Comparison of ENCODE assay signal across 8 mouse cellular contexts in genomic region chr12:55389132-55390081, GRCm38 (mm10). TPM values are rescaled to one million over a fixed set of nuclear protein-coding genes. Genes with fewer than 3 reads are reported as not detected.
DNase-seq lines count a peak whose midpoint lies in the region; ATAC-seq and TF ChIP-seq lines count a peak whose summit lies in the region.

No protein-coding gene starts in this region.

- in situ Hi-C loops in CH12.LX (cut with MboI; ENCODE audit: low pct_ligation_motif_present, low pct_unique_long_range_greater_than_20kb, low sequenced_read_pairs) = loop anchor here (10.0 kb wide), 1 partner anchor 105 kb away; the partner anchor contains the start of gene Nfkbia

- no peaks in the 10 kb centered on the region for H3K27me3 ChIP-seq in heart, adult 2 months (ENCODE audit: control insufficient read depth, insufficient read depth, low read length)
- H3K27me3 ChIP-seq in CH12.LX (replicated peaks) = no peaks in the 10 kb centered on the region
- H3K27me3 ChIP-seq in hindbrain, embryonic 12.5 days = no peaks in the 10 kb centered on the region
- H3K27me3 ChIP-seq in hindbrain, postnatal 0 days (ENCODE audit: insufficient read depth, low read length) = no peaks in the 10 kb centered on the region
- H3K27me3 ChIP-seq in midbrain, postnatal 0 days (ENCODE audit: insufficient read depth, low read length) = no peaks in the 10 kb centered on the region

- dilution Hi-C loops in CH12.LX (cut with MboI; ENCODE audit: extremely low pct_ligation_motif_present, extremely low pct_unique_long_range_greater_than_20kb, low sequenced_read_pairs) = no loop called here

- H3K9ac ChIP-seq in heart, adult 2 months (ENCODE audit: low read depth, low read length) = no peak overlapping the region
- peak overlapping the region; percentile 53; the same call in 1 of the 2 replicates for H3K9ac ChIP-seq in CH12.LX (ENCODE audit: insufficient read depth, low read depth)
- H3K9ac ChIP-seq in hindbrain, embryonic 12.5 days = no peak overlapping the region
- H3K9ac ChIP-seq in hindbrain, postnatal 0 days (replicated peaks; ENCODE audit: low read length) = no peak overlapping the region
- H3K9ac ChIP-seq in midbrain, postnatal 0 days (replicated peaks; ENCODE audit: low read length, poor library complexity, severe bottlenecking) = no peak overlapping the region

- H3K27ac ChIP-seq in heart, adult 2 months = peak overlapping the region; percentile 44
- peak overlapping the region; percentile 85 for H3K27ac ChIP-seq in CH12.LX (ENCODE audit: insufficient read depth, low read depth)
- H3K27ac ChIP-seq in hindbrain, embryonic 12.5 days = no peak overlapping the region
- H3K27ac ChIP-seq in hindbrain, postnatal 0 days = no peak overlapping the region
- H3K27ac ChIP-seq in midbrain, postnatal 0 days (ENCODE audit: low read depth, low read length) = no peak overlapping the region

- WGBS in heart, adult 2 months = 43% methylated on average over 17 of the region's 17 CpGs
- 72% methylated on average over 17 of the region's 17 CpGs for WGBS in hindbrain, embryonic 12.5 days
- WGBS in hindbrain, postnatal 0 days = 77% methylated on average over 17 of the region's 17 CpGs
- 82% methylated on average over 17 of the region's 17 CpGs for WGBS in midbrain, postnatal 0 days

- peak; percentile 86 for ATAC-seq in megakaryocyte, adult 5-6 weeks (ENCODE audit: poor library complexity, severe bottlenecking)
- ATAC-seq in hindbrain, embryonic 12.5 days (ENCODE audit: low FRiP score) = no peak
- no peak for ATAC-seq in hindbrain, postnatal 0 days
- no peak for ATAC-seq in midbrain, postnatal 0 days (ENCODE audit: low FRiP score)

- no peaks in the 10 kb centered on the region for H3K79me2 ChIP-seq in heart, adult 2 months (replicated peaks; ENCODE audit: control insufficient read depth, insufficient read depth, low read length)
- H3K79me2 ChIP-seq in CH12.LX (replicated peaks; ENCODE audit: control insufficient read depth, extremely low read depth, insufficient read depth, poor library complexity, severe bottlenecking) = no peaks in the 10 kb centered on the region

- TF ChIP-seq EP300 in heart, adult 2 months (IDR thresholded peaks at IDR 0.05; ENCODE audit: insufficient read depth, low read depth, low read length) = no peak
- TF ChIP-seq EP300 in CH12.LX (IDR thresholded peaks at IDR 0.05; ENCODE audit: low read length) = peak; percentile 74

- peaks cover 10% of the 10 kb centered on the region for H3K4me1 ChIP-seq in heart, adult 2 months (ENCODE audit: control insufficient read depth, insufficient read depth, low read length)
- H3K4me1 ChIP-seq in CH12.LX (ENCODE audit: control insufficient read depth in 1 of 2, insufficient read depth in 2 of 2) = peaks cover 52 to 90% of the 10 kb centered on the region in 2 experiments
- no peaks in the 10 kb centered on the region for H3K4me1 ChIP-seq in hindbrain, embryonic 12.5 days
- no peaks in the 10 kb centered on the region for H3K4me1 ChIP-seq in hindbrain, postnatal 0 days (ENCODE audit: insufficient read depth, low read length)
- H3K4me1 ChIP-seq in midbrain, postnatal 0 days (ENCODE audit: insufficient read depth, low read length) = no peaks in the 10 kb centered on the region

- H3K36me3 ChIP-seq in heart, adult 2 months (ENCODE audit: control insufficient read depth, insufficient read depth, low read length) = no peaks in the 10 kb centered on the region
- H3K36me3 ChIP-seq in CH12.LX (replicated peaks in 1 of 2; ENCODE audit: control insufficient read depth in 1 of 2, insufficient read depth in 1 of 2, low read length in 1 of 2) = peaks cover 0 to 1% of the 10 kb centered on the region in 2 experiments
- H3K36me3 ChIP-seq in hindbrain, embryonic 12.5 days = no peaks in the 10 kb centered on the region
- no peaks in the 10 kb centered on the region for H3K36me3 ChIP-seq in hindbrain, postnatal 0 days (ENCODE audit: insufficient read depth, low read length)
- H3K36me3 ChIP-seq in midbrain, postnatal 0 days (ENCODE audit: insufficient read depth, low read length) = no peaks in the 10 kb centered on the region

- no peak for TF ChIP-seq CTCF in heart, adult 2 months (IDR thresholded peaks at IDR 0.05)
- no peak for TF ChIP-seq CTCF in CH12.LX (conservative IDR thresholded peaks at IDR 0.05 in 1 of 2, IDR thresholded peaks at IDR 0.05 in 1 of 2; ENCODE audit: low read depth in 2 of 2, low read length in 2 of 2)
- TF ChIP-seq CTCF in hindbrain, postnatal 0 days (IDR thresholded peaks at IDR 0.05; ENCODE audit: low read depth) = no peak
- TF ChIP-seq CTCF in midbrain, postnatal 0 days (IDR thresholded peaks at IDR 0.05) = no peak

- peak overlapping the region; percentile 67 for H3K4me2 ChIP-seq in CH12.LX (ENCODE audit: insufficient read depth, low read depth, poor library complexity, severe bottlenecking)
- no peak overlapping the region for H3K4me2 ChIP-seq in hindbrain, embryonic 12.5 days (replicated peaks)
- H3K4me2 ChIP-seq in hindbrain, postnatal 0 days (ENCODE audit: low read depth, low read length) = no peak overlapping the region
- H3K4me2 ChIP-seq in midbrain, postnatal 0 days (ENCODE audit: low read depth, low read length, poor library complexity, severe bottlenecking) = no peak overlapping the region

- no peak for TF ChIP-seq RAD21 in CH12.LX (IDR thresholded peaks at IDR 0.05; ENCODE audit: low read depth, low read length)

- H3K4me3 ChIP-seq in heart, adult 2 months = no peak overlapping the region
- peak overlapping the region in 1 of 3 experiments; percentile 23 for H3K4me3 ChIP-seq in CH12.LX (replicated peaks in 1 of 3; ENCODE audit: low read depth in 2 of 3, low read length in 2 of 3, poor library complexity in 1 of 3)
- no peak overlapping the region for H3K4me3 ChIP-seq in hindbrain, embryonic 12.5 days
- no peak overlapping the region for H3K4me3 ChIP-seq in hindbrain, postnatal 0 days (ENCODE audit: low read length)
- H3K4me3 ChIP-seq in midbrain, postnatal 0 days (ENCODE audit: low read depth, low read length) = no peak overlapping the region

- TF ChIP-seq POLR2A in heart, adult 2 months (IDR thresholded peaks at IDR 0.05; ENCODE audit: insufficient read depth, low read depth, low read length) = no peak
- TF ChIP-seq POLR2A in CH12.LX (IDR thresholded peaks at IDR 0.05; ENCODE audit: low read depth, low read length) = no peak

- H3K9me3 ChIP-seq in CH12.LX (replicated peaks; ENCODE audit: low read length) = no peaks in the 10 kb centered on the region
- H3K9me3 ChIP-seq in hindbrain, embryonic 12.5 days (replicated peaks) = no peaks in the 10 kb centered on the region
- H3K9me3 ChIP-seq in hindbrain, postnatal 0 days (ENCODE audit: low read length) = no peaks in the 10 kb centered on the region
- H3K9me3 ChIP-seq in midbrain, postnatal 0 days (ENCODE audit: low read length) = no peaks in the 10 kb centered on the region

- intact Hi-C loops in heart, adult 2 months (cut with DNase I) = no loop called here
- intact Hi-C loops in heart, postnatal 25 days (cut with DNase I) = no loop called here
- intact Hi-C loops in heart, postnatal 10 days (cut with DNase I) = no loop called here

- DNase-seq in heart, adult 2 months = peak; percentile 49 to 62
- DNase-seq in heart, postnatal 25 days (ENCODE audit: low spot score) = no peak
- DNase-seq in CH12.LX (ENCODE audit: extremely low read depth) = peak; percentile 83
- DNase-seq in heart, postnatal 10 days = peak; percentile 40 to 45
- DNase-seq in hindbrain, postnatal 0 days (ENCODE audit: low spot score) = no peak
- DNase-seq in midbrain, postnatal 0 days (ENCODE audit: low spot score) = no peak

TF ChIP-seq in CH12.LX, 34 proteins besides CTCF, POLR2A, EP300 and RAD21 (continues in another document):
- TF ChIP-seq ZMIZ1 (IDR thresholded peaks at IDR 0.05; ENCODE audit: low read depth, low read length) (no peak), UBTF (IDR thresholded peaks at IDR 0.05; ENCODE audit: low read depth, low read length) (no peak), PAX5 (IDR thresholded peaks at IDR 0.05; ENCODE audit: low read length) (no peak), ETS1 (conservative IDR thresholded peaks at IDR 0.05; ENCODE audit: low read depth, low read length) (peak; percentile 65), NRF1 (IDR thresholded peaks at IDR 0.05; ENCODE audit: low read depth, low read length) (no peak), MYC (IDR thresholded peaks at IDR 0.05; ENCODE audit: low read depth, low read length) (0 out of 2 replicates have a peak, but pooled peaks have one; percentile 13), ZKSCAN1 (IDR thresholded peaks at IDR 0.05; ENCODE audit: borderline replicate concordance, low read depth, low read length) (no peak), BHLHE40 (IDR thresholded peaks at IDR 0.05; ENCODE audit: low read depth, low read length) (peak; percentile 61; the same call in 1 of the 2 replicates), JUN (IDR thresholded peaks at IDR 0.05; ENCODE audit: insufficient read depth, low read depth, low read length) (no peak), TCF12 (IDR thresholded peaks at IDR 0.05; ENCODE audit: low read depth, low read length) (no peak; the same call in 1 of the 2 replicates), USF1 (IDR thresholded peaks at IDR 0.05; ENCODE audit: low read depth, low read length) (no peak), GABPA (IDR thresholded peaks at IDR 0.05; ENCODE audit: insufficient replicate concordance, low read depth, low read length) (no peak), HCFC1 (IDR thresholded peaks at IDR 0.05; ENCODE audit: low read depth, low read length) (no peak), ZC3H11A (IDR thresholded peaks at IDR 0.05; ENCODE audit: low read depth, low read length) (no peak), TBP (conservative IDR thresholded peaks at IDR 0.05; ENCODE audit: low read depth, low read length) (0 out of 2 replicates have a peak, but pooled peaks have one; percentile 38), NELFE (IDR thresholded peaks at IDR 0.05; ENCODE audit: low read depth, low read length) (no peak), SIN3A (IDR thresholded peaks at IDR 0.05; ENCODE audit: low read length) (no peak), ZNF384 (IDR thresholded peaks at IDR 0.05; ENCODE audit: low read depth, low read length) (no peak)

RNA-seq across cellular contexts. Expression of gene Psma6, which starts 5.4 kb away (rescaled TPM):
- 100 to 1,000 TPM; 140 to 163 TPM for total RNA-seq in heart, adult 2 months (2021)
- 70.9 and 117 TPM in 2 replicates for polyA plus RNA-seq in heart, adult 2 months (2012; rRNA removed)
- total RNA-seq in heart, postnatal 25 days (2021) = 100 to 1,000 TPM; 150 to 157 TPM
- total RNA-seq in CH12.LX (2012; rRNA removed) (271 and 319 TPM in 2 replicates), CH12.LX (2014; rRNA removed) (585 and 610 TPM in 2 replicates)
- 307 and 352 TPM in 2 replicates for polyA plus RNA-seq in CH12.LX (2012; ENCODE audit: insufficient read length, low read depth)
- 100 to 1,000 TPM; 196 to 197 TPM for total RNA-seq in heart, postnatal 10 days (2021)
- 237 and 241 TPM in 2 replicates for total RNA-seq in megakaryocyte, adult 5-6 weeks (2015)
- 230 and 242 TPM in 2 replicates for total RNA-seq in megakaryocyte, adult 5-6 weeks (2017)
- 382 and 419 TPM in 2 replicates for polyA plus RNA-seq in hindbrain, embryonic 12.5 days (2016; fragmentation: Nextera tagmentation; extraction: Ambion mirVana)
- total RNA-seq in hindbrain, postnatal 0 days (2014; rRNA removed) = 82.8 and 91.7 TPM in 2 replicates
- 444 and 446 TPM in 2 replicates for polyA plus RNA-seq in hindbrain, postnatal 0 days (2015; fragmentation: Nextera tagmentation; extraction: Ambion mirVana)
- total RNA-seq in midbrain, postnatal 0 days (2014; rRNA removed) = 91.1 and 102 TPM in 2 replicates
- 422 and 424 TPM in 2 replicates for polyA plus RNA-seq in midbrain, postnatal 0 days (2015; fragmentation: Nextera tagmentation; extraction: Ambion mirVana)

Comparison
In these comparisons a context has a peak if more than half of its experiments do, and no peak if none do; other contexts are left out.
1. DNase-seq: peak in heart, adult 2 months (2 of 2), CH12.LX (single experiment) and heart, postnatal 10 days (2 of 2); none in heart, postnatal 25 days (single experiment), hindbrain, postnatal 0 days (single experiment) and midbrain, postnatal 0 days (single experiment).
2. H3K27ac ChIP-seq: peak in heart, adult 2 months (single experiment) and CH12.LX (single experiment); none in hindbrain, embryonic 12.5 days (single experiment), hindbrain, postnatal 0 days (single experiment) and midbrain, postnatal 0 days (single experiment).